Mouse (Mus musculus): ENCODE results near the gene Trim8. TPM values are rescaled to one million over a fixed set of nuclear protein-coding genes. Genes with fewer than 3 reads are reported as not detected.

Trim8 gene
- polyA plus RNA-seq, 1 experiment from 2014 or later: 22.0 TPM

GRCm38 (mm10) chr19:46482896-46483516 lies 18.5 kb upstream of the Trim8 start:
- WGBS: 40% methylated on average over 17 of the region's 17 CpGs
- Histone ChIP-seq H3K27ac (peak overlapping the region; percentile 63), H3K4me3 (peak overlapping the region; percentile 3; the same call in 1 of the 2 replicates), H3K27me3 (ENCODE audit: insufficient read depth, poor library complexity, severe bottlenecking) (no peaks in the 10 kb centered on the region), H3K9me3 (no peaks in the 10 kb centered on the region), H3K36me3 (peaks cover 32% of the 10 kb centered on the region), H3K4me1 (peaks cover 100% of the 10 kb centered on the region)
- DNase-seq (ENCODE audit: low spot score): peak; percentile 77

- Histone ChIP-seq H3K4me3 (no peak overlapping the region), H3K27me3 (ENCODE audit: insufficient read depth, poor library complexity, severe bottlenecking) (no peaks in the 10 kb centered on the region), H3K4me1 (peaks cover 98% of the 10 kb centered on the region), H3K27ac (peak overlapping the region; percentile 80), H3K36me3 (peaks cover 26% of the 10 kb centered on the region), H3K9me3 (no peaks in the 10 kb centered on the region)
- no peak for DNase-seq (ENCODE audit: low spot score)
- 77% methylated on average over 15 of the region's 15 CpGs for WGBS
These were observed 17.7 kb upstream of the Trim8 start for GRCm38 (mm10) chr19:46483701-46484328.

- DNase-seq (ENCODE audit: low spot score): no peak
- H3K4me1 ChIP-seq: peaks cover 98% of the 10 kb centered on the region
- no peaks in the 10 kb centered on the region for H3K27me3 ChIP-seq (ENCODE audit: insufficient read depth, poor library complexity, severe bottlenecking)
- H3K9me3 ChIP-seq: no peaks in the 10 kb centered on the region
- peak overlapping the region; percentile 80 for H3K27ac ChIP-seq
- 0 out of 2 replicates have a peak overlapping the region, but pooled peaks have one; percentile 6 for H3K4me3 ChIP-seq
- H3K36me3 ChIP-seq: peaks cover 26% of the 10 kb centered on the region
- 47% methylated on average over 5 of the region's 5 CpGs for WGBS
These were observed 17.0 kb upstream of the Trim8 start for GRCm38 (mm10) chr19:46484518-46484917.

- Histone ChIP-seq H3K27ac (peak overlapping the region; percentile 80), H3K9me3 (no peaks in the 10 kb centered on the region), H3K4me3 (no peak overlapping the region), H3K36me3 (peaks cover 18% of the 10 kb centered on the region), H3K27me3 (ENCODE audit: insufficient read depth, poor library complexity, severe bottlenecking) (no peaks in the 10 kb centered on the region), H3K4me1 (peaks cover 95% of the 10 kb centered on the region)
- DNase-seq (ENCODE audit: low spot score): no peak
- WGBS: 61% methylated on average over 9 of the region's 9 CpGs
These were observed 15.7 kb upstream of the Trim8 start for GRCm38 (mm10) chr19:46485847-46486246.

GRCm38 (mm10) chr19:46486709-46487108 lies 14.8 kb upstream of the Trim8 start:
- no peak for DNase-seq (ENCODE audit: low spot score)
- H3K27me3 ChIP-seq (ENCODE audit: insufficient read depth, poor library complexity, severe bottlenecking): no peaks in the 10 kb centered on the region
- 31% methylated on average over 2 of the region's 2 CpGs for WGBS
- peak overlapping the region; percentile 80 for H3K27ac ChIP-seq
- H3K9me3 ChIP-seq: no peaks in the 10 kb centered on the region
- H3K4me1 ChIP-seq: peaks cover 88% of the 10 kb centered on the region
- no peak overlapping the region for H3K4me3 ChIP-seq
- peaks cover 18% of the 10 kb centered on the region for H3K36me3 ChIP-seq

GRCm38 (mm10) chr19:46489448-46489847 lies 12.1 kb upstream of the Trim8 start:
- Histone ChIP-seq H3K4me1 (peaks cover 60% of the 10 kb centered on the region), H3K4me3 (no peak overlapping the region), H3K9me3 (no peaks in the 10 kb centered on the region), H3K27ac (peak overlapping the region; percentile 18; the same call in 1 of the 2 replicates), H3K27me3 (ENCODE audit: insufficient read depth, poor library complexity, severe bottlenecking) (no peaks in the 10 kb centered on the region), H3K36me3 (peaks cover 11% of the 10 kb centered on the region)
- WGBS: 82% methylated on average over 1 of the region's 1 CpGs
- DNase-seq (ENCODE audit: low spot score): no peak

DNA sequence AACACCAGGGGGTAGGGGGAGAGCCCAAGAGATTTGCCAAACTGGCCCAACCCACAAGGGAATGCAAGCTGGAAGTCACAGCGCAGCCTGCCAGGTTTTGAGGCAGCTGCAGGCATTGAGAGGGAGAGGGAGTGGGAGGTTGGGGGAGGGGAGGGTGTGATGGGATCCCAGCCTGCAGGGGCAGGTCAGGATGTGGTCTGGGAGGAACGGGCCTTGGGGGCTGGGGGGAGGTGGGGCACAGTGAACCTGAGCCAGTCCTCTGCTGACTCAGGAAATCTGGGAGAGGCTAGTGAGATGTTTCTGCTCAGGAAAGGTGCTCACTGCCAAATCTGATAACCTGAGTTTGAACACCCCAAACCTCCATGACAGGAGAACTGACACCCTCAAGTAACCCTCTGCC lies 10.9 kb upstream of the Trim8 start:
- Histone ChIP-seq H3K27ac (peak overlapping the region; percentile 59; the same call in 1 of the 2 replicates), H3K27me3 (ENCODE audit: insufficient read depth, poor library complexity, severe bottlenecking) (no peaks in the 10 kb centered on the region), H3K9me3 (no peaks in the 10 kb centered on the region), H3K4me1 (peaks cover 52% of the 10 kb centered on the region), H3K4me3 (no peak overlapping the region), H3K36me3 (peaks cover 8% of the 10 kb centered on the region)
- 8% methylated on average over 2 of the region's 2 CpGs for WGBS
- DNase-seq (ENCODE audit: low spot score): peak; percentile 75

DNA sequence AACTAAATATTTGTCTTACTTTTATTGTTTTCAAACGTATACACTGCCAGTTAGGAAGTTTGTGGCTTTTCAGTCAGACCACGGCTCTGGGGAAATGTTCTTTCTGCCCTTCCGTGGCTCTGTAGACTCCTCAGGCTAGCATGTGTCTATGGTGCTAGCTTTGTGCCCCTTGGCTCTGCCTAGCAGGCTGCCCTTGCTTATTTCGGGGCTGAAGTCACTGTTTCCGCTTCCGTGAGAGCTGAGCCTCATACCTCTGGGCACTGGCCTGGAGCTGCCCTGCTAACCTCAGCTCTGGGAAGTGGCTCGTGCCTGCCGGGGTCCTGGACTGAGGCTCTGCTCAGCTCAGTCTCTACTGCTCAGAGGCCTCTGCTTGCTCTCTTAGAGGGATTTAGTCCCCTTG lies 6.4 kb upstream of the Trim8 start:
- DNase-seq (ENCODE audit: low spot score): no peak
- Histone ChIP-seq H3K4me3 (no peak overlapping the region), H3K9me3 (no peaks in the 10 kb centered on the region), H3K27ac (no peak overlapping the region), H3K36me3 (no peaks in the 10 kb centered on the region), H3K4me1 (peaks cover 9% of the 10 kb centered on the region), H3K27me3 (ENCODE audit: insufficient read depth, poor library complexity, severe bottlenecking) (no peaks in the 10 kb centered on the region)
- WGBS: 83% methylated on average over 8 of the region's 8 CpGs

- Histone ChIP-seq H3K27ac (no peak overlapping the region), H3K4me1 (peaks cover 10% of the 10 kb centered on the region; the same call in 1 of the 2 replicates), H3K36me3 (peaks cover 2% of the 10 kb centered on the region; the same call in 1 of the 2 replicates), H3K27me3 (ENCODE audit: insufficient read depth, poor library complexity, severe bottlenecking) (no peaks in the 10 kb centered on the region), H3K9me3 (no peaks in the 10 kb centered on the region), H3K4me3 (no peak overlapping the region)
- no peak for DNase-seq (ENCODE audit: low spot score)
- 54% methylated on average over 2 of the region's 2 CpGs for WGBS
These were observed 4.3 kb upstream of the Trim8 start for GRCm38 (mm10) chr19:46497230-46497629.

- Histone ChIP-seq H3K27ac (peak overlapping the region; percentile 56; the same call in 1 of the 2 replicates), H3K36me3 (peaks cover 5% of the 10 kb centered on the region), H3K4me1 (peaks cover 24% of the 10 kb centered on the region), H3K9me3 (no peaks in the 10 kb centered on the region), H3K4me3 (peak overlapping the region; percentile 94), H3K27me3 (ENCODE audit: insufficient read depth, poor library complexity, severe bottlenecking) (no peaks in the 10 kb centered on the region)
- 4% methylated on average over 3 of the region's 3 CpGs for WGBS
- DNase-seq (ENCODE audit: low spot score): no peak
These were observed 2.0 kb upstream of the Trim8 start for GRCm38 (mm10) chr19:46499539-46499835.

DNA sequence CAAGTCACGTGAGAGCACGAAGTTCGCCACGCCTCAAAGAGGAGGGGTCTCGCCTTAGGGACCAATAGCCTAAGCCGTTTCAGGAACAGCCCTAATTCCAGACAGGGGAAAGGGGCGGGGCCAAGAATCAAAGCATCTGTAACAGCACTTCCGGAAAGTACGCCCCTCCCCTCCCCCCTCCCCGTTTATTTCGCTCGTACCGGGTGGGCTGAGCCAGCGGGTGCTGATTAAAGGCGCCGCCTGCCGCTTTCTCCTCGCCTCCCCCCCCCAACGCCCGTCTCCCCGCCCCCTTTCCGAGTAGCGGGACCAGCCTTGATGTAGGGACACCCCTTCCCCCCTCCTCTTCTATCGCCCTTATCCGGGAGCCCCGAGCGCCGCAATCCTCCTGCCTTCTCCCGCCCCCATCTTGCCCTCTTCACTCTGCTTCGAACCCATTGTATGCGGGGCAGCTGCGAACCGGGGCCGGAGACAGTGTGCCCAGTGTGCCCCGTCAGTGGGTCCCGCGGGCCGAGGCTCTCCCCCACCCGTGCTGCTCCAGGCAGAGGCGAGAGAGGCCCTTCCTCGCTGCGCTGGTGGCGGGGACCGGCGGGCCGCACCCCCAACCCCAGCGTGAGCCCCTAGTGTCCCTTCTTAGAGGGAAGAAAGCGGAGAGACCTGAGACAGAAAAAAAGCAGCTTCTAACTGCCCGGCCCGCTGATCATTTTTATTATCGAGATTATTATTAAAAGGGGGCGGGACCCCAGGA lies 1.5 kb upstream of the Trim8 start:
- DNase-seq (ENCODE audit: low spot score): peak; percentile 100
- H3K27me3 ChIP-seq (ENCODE audit: insufficient read depth, poor library complexity, severe bottlenecking): no peaks in the 10 kb centered on the region
- no peaks in the 10 kb centered on the region for H3K9me3 ChIP-seq
- peaks cover 29% of the 10 kb centered on the region for H3K4me1 ChIP-seq
- peak overlapping the region; percentile 99 for H3K27ac ChIP-seq
- WGBS: under 1% methylated on average over 48 of the region's 52 CpGs
- peak overlapping the region; percentile 94 for H3K4me3 ChIP-seq
- H3K36me3 ChIP-seq: peaks cover 5% of the 10 kb centered on the region

DNA sequence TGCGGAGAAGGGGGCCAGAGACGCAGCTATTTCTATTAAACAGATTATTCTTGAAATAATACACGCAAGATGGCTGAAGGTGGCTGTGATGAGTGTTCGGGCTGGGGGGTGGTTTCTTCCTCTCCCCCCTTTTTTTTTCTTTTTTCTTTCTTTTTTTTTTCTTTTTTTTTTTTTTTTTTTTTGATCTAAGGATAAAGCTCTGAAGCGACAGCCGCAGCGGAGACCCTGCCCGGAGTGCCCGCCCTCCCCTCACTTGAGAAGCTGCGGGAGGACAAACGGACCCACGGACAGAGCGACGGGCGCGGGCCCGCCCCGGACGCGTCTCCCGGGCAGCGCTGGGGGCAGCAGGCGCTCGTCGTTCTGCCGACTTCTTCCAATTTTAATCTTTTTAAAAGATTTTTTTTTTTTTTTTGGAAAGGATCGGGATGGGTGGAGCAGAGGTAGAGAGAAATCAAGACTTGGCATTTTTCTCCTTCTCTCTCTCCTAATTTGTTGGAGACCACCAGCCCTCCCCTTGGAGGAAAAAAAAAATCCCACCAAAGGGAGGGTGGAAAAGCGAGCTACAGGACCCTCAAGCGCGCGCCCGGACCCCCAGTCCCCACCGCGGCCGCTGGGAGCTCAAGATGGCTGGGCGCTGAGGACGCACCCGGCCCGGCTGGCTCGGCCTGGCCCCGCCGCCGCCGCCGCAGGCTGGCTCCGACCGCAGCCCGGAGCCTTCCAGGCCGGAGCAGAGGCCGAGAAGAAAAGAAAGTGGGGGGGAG lies 741 bp upstream of the Trim8 start:
- Histone ChIP-seq H3K36me3 (peaks cover 12% of the 10 kb centered on the region), H3K4me3 (peak overlapping the region; percentile 94), H3K27me3 (ENCODE audit: insufficient read depth, poor library complexity, severe bottlenecking) (no peaks in the 10 kb centered on the region), H3K27ac (peak overlapping the region; percentile 99), H3K4me1 (peaks cover 33% of the 10 kb centered on the region), H3K9me3 (no peaks in the 10 kb centered on the region)
- DNase-seq (ENCODE audit: low spot score): no peak
- WGBS: under 1% methylated on average over 50 of the region's 50 CpGs
